Mouse (Mus musculus) olfactory bulb, adult 2 months (tissue): ENCODE data around the gene Ier5l. TPM values are rescaled to one million over a fixed set of nuclear protein-coding genes. Genes with fewer than 3 reads are reported as not detected.

Experiments
- H3K27ac ChIP-seq: fragments of 200-500 bp; 2 replicates; pipeline ENCODE4 v1.5.1; 2012; ENCODE audit warnings: low read depth, low read length; ENCODE audit not compliant: insufficient read depth
- H3K4me1 ChIP-seq: fragments of 200-500 bp; 2 replicates; pipeline ENCODE4 v1.6.1; 2012; ENCODE audit warnings: low read length; ENCODE audit not compliant: control insufficient read depth, insufficient read depth
- H3K4me3 ChIP-seq: fragments of 200-500 bp; 2 replicates; pipeline ENCODE4 v1.5.1; 2012; ENCODE audit warnings: mild to moderate bottlenecking, low read depth, low read length, moderate library complexity; ENCODE audit not compliant: insufficient read depth
- CTCF ChIP-seq: fragments of 200-500 bp; IDR thresholded peaks from 2 replicates; pipeline ENCODE4 v1.5.1; 2012; ENCODE audit warnings: low read depth, mild to moderate bottlenecking, low read length, moderate library complexity; ENCODE audit not compliant: insufficient read depth
- POLR2A ChIP-seq: fragments of 200-500 bp; IDR thresholded peaks from 2 replicates; pipeline ENCODE4 v1.6.1; 2012; ENCODE audit warnings: mild to moderate bottlenecking, low read depth, low read length, moderate library complexity; ENCODE audit not compliant: insufficient read depth
- WGBS: fragments of 180-500 bp; shearing (Covaris S2); methylation state at CpG from one replicate; pipeline ENCODE4 v1.1.7; 2018; 5-methylcytosine and 5-hydroxymethylcytosine counted together
- polyA plus RNA-seq: library from polyadenylated mRNA; stranded (reverse); fragments of >200 nt; gene quantifications from 2 replicates; pipeline ENCODE4 v1.2.4, GENCODE M21; 2012; ENCODE audit warnings: low replicate concordance; ENCODE audit not compliant: missing spikeins, insufficient read depth, insufficient read length

The Ier5l gene
- polyA plus RNA-seq, 1 experiment, result not detected

- TF ChIP-seq POLR2A, result no peak
- no peak for TF ChIP-seq CTCF
- peak overlapping the region; percentile 100 for H3K27ac ChIP-seq
- peaks cover 44% of the 10 kb centered on the region for H3K4me1 ChIP-seq
- H3K4me3 ChIP-seq, result no peak overlapping the region
- WGBS, result 17% methylated on average over 3 of the region's 3 CpGs
Observed at GRCm38 (mm10) chr2:30440211-30440700, 33.8 kb downstream of the Ier5l start.

GRCm38 (mm10) chr2:30439631-30440030 lies 34.4 kb downstream of the Ier5l start:
- peaks cover 42% of the 10 kb centered on the region for H3K4me1 ChIP-seq
- H3K4me3 ChIP-seq, result no peak overlapping the region
- 84% methylated on average over 6 of the region's 6 CpGs for WGBS
- TF ChIP-seq CTCF, result no peak
- TF ChIP-seq POLR2A, result no peak
- H3K27ac ChIP-seq, result peak overlapping the region; percentile 27; the same call in 1 of the 2 replicates

- 87% methylated on average over 4 of the region's 4 CpGs for WGBS
- no peak overlapping the region for H3K27ac ChIP-seq
- H3K4me3 ChIP-seq, result no peak overlapping the region
- H3K4me1 ChIP-seq, result peaks cover 29% of the 10 kb centered on the region
- TF ChIP-seq CTCF (no peak), POLR2A (no peak)
Observed at GRCm38 (mm10) chr2:30437791-30438190, 36.2 kb downstream of the Ier5l start.

- 72% methylated on average over 4 of the region's 4 CpGs for WGBS
- H3K27ac ChIP-seq, result no peak overlapping the region
- H3K4me3 ChIP-seq, result no peak overlapping the region
- TF ChIP-seq CTCF (no peak), POLR2A (no peak)
- peaks cover 19% of the 10 kb centered on the region for H3K4me1 ChIP-seq
Observed at GRCm38 (mm10) chr2:30436809-30437208, 37.2 kb downstream of the Ier5l start.

- no peak overlapping the region for H3K27ac ChIP-seq
- no peak for TF ChIP-seq POLR2A
- TF ChIP-seq CTCF, result no peak
- 73% methylated on average over 5 of the region's 5 CpGs for WGBS
Observed at GRCm38 (mm10) chr2:30436156-30436545, 37.9 kb downstream of the Ier5l start.

GRCm38 (mm10) chr2:30435326-30436155 lies 38.5 kb downstream of the Ier5l start:
- H3K27ac ChIP-seq, result no peak overlapping the region
- H3K4me3 ChIP-seq, result no peak overlapping the region
- 54% methylated on average over 5 of the region's 5 CpGs for WGBS
- H3K4me1 ChIP-seq, result peaks cover 9% of the 10 kb centered on the region
- no peak for TF ChIP-seq CTCF

More at GRCm38 (mm10) chr2:30436156-30436545, 37.9 kb downstream of the Ier5l start:
- no peak overlapping the region for H3K4me3 ChIP-seq
- peaks cover 14% of the 10 kb centered on the region for H3K4me1 ChIP-seq

GRCm38 (mm10) chr2:30429156-30429555 lies 44.9 kb downstream of the Ier5l start:
- H3K27ac ChIP-seq, result no peak overlapping the region
- H3K4me1 ChIP-seq, result no peaks in the 10 kb centered on the region
- TF ChIP-seq POLR2A (no peak), CTCF (no peak)
- no peak overlapping the region for H3K4me3 ChIP-seq

Other genes with a start within 250 kb of the Ier5l start
- gene Lrrc8a, start 236.5 kb downstream of the Ier5l start, polyA plus RNA-seq, result not detected in 2 replicates
- gene Gm28035, start 233.7 kb downstream of the Ier5l start, polyA plus RNA-seq, result not detected in 2 replicates
- not detected in 2 replicates for gene Phyhd1, start 208.0 kb downstream of the Ier5l start, polyA plus RNA-seq
- gene Gm28038, start 193.2 kb downstream of the Ier5l start, polyA plus RNA-seq, result not detected in 2 replicates
- not detected in 2 replicates for gene Dolk, start 187.9 kb downstream of the Ier5l start, polyA plus RNA-seq
- gene Nup188, start 187.8 kb downstream of the Ier5l start, polyA plus RNA-seq, result not detected in 2 replicates
- gene Sh3glb2, start 114.9 kb downstream of the Ier5l start, polyA plus RNA-seq, result 562 TPM in 1 of 2 replicates, not detected in the other
- not detected in 2 replicates for gene Miga2, start 110.0 kb downstream of the Ier5l start, polyA plus RNA-seq
- not detected in 2 replicates for gene Dolpp1, start 82.0 kb downstream of the Ier5l start, polyA plus RNA-seq
- not detected in 2 replicates for gene Crat, start 58.4 kb downstream of the Ier5l start, polyA plus RNA-seq
- gene Ptpa, start 58.2 kb downstream of the Ier5l start, polyA plus RNA-seq, result not detected in 2 replicates
- gene Cstad, start 120.8 kb upstream of the Ier5l start, polyA plus RNA-seq, result not detected in 2 replicates